Mouse (Mus musculus) spleen, adult 2 months (tissue): Measurements from ENCODE around the gene Parn. TPM values are rescaled to one million over a fixed set of nuclear protein-coding genes. Genes with fewer than 3 reads are reported as not detected.

Source experiments
- DNase-seq, 2 experiments: peaks; one replicate each; pipeline versions ENCODE4 v3.0.0 to v3.0.0-alpha.2; 2012 to 2021; ENCODE audit warnings: low spot score in 2 of 2, low read depth in 1 of 2
- H3K27ac ChIP-seq: fragments of 200-500 bp; 2 replicates; pipeline ENCODE4 v1.5.1; 2012; ENCODE audit warnings: low read length, inconsistent platforms; ENCODE audit not compliant: insufficient read depth
- H3K27me3 ChIP-seq: fragments of 200-500 bp; 2 replicates; pipeline ENCODE4 v1.6.1; 2012; ENCODE audit warnings: mild to moderate bottlenecking, moderate library complexity, low read length, inconsistent platforms; ENCODE audit not compliant: control insufficient read depth, insufficient read depth
- H3K36me3 ChIP-seq: fragments of 200-500 bp; 2 replicates; pipeline ENCODE4 v1.6.1; 2012; ENCODE audit warnings: mild to moderate bottlenecking, low read length, inconsistent platforms; ENCODE audit not compliant: control insufficient read depth, insufficient read depth
- H3K4me1 ChIP-seq: fragments of 200-500 bp; 2 replicates; pipeline ENCODE4 v1.6.1; 2011; ENCODE audit warnings: inconsistent platforms; ENCODE audit not compliant: control insufficient read depth, insufficient read depth, insufficient read length
- H3K4me3 ChIP-seq: fragments of 200-500 bp; 2 replicates; pipeline ENCODE4 v1.5.1; 2011; ENCODE audit warnings: mild to moderate bottlenecking, inconsistent platforms; ENCODE audit not compliant: insufficient read depth, insufficient read length; ENCODE audit errors: extremely low read depth
- CTCF ChIP-seq: fragments of 200-500 bp; IDR thresholded peaks from 2 replicates; pipeline ENCODE4 v1.5.1; 2011; ENCODE audit warnings: mild to moderate bottlenecking, inconsistent platforms; ENCODE audit not compliant: insufficient read depth, insufficient read length, insufficient replicate concordance; ENCODE audit errors: extremely low read depth
- POLR2A ChIP-seq: fragments of 200-500 bp; IDR thresholded peaks from 2 replicates; pipeline ENCODE4 v1.6.1; 2011; ENCODE audit warnings: low read depth, low read length, inconsistent platforms
- WGBS: fragments of 180-500 bp; shearing (Covaris S2); methylation state at CpG from one replicate; pipeline ENCODE4 v1.1.7; 2018; 5-methylcytosine and 5-hydroxymethylcytosine counted together
- polyA plus RNA-seq: library from polyadenylated mRNA; depleted of rRNA; stranded (reverse); fragments of >200 nt; gene quantifications from 2 replicates; pipeline ENCODE4 v1.2.3, GENCODE M21; 2012

Gene Parn
- polyA plus RNA-seq, 1 experiment = 9.9 TPM

DNA sequence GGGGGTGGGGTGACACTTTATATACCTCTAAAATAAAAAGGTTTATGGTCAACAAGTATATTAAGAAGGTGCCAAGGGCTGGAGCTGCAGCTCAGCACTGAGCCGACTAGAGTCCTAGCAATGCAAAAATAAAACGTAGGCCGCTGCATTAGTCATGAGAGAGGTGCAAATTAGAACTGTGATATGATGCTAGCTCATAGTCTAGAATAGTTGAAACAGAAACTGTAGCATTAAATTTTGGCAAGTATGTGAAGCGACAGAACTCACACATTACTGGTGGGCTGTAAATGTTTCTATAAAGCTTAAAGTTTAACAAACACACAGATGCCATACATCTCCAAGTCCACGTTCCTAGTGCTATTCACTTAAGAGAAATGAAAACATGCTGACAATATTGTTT, 102.7 kb downstream of the Parn start:
- 94% methylated on average over 5 of the region's 5 CpGs for WGBS
- DNase-seq = no peak
- no peak overlapping the region for H3K4me3 ChIP-seq
- H3K27ac ChIP-seq = no peak overlapping the region
- no peak for TF ChIP-seq POLR2A
- no peak for TF ChIP-seq CTCF
- no peaks in the 10 kb centered on the region for H3K27me3 ChIP-seq
- peaks cover 2% of the 10 kb centered on the region; the same call in 1 of the 2 replicates for H3K36me3 ChIP-seq
- no peaks in the 10 kb centered on the region for H3K4me1 ChIP-seq

DNA sequence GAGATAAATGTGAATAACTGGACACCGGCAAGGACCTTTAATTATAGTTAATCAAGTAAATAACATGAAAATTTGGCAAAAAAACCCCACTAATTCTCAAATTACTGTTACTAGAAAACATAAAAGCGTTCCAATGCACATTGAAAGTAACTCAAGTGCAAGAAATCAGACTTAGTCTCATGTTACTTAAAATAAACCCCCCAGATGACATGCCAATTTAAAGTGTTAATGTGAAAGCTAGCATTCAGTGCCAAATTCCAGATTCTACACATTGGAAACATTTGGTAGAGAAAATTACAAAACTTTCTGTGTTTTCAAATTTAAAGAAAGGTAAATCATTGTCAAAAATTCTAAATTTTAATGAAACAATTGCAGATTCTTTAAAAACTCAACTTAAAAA, 110.2 kb downstream of the Parn start:
- H3K27ac ChIP-seq = no peak overlapping the region
- TF ChIP-seq CTCF (no peak), POLR2A (no peak)
- no peaks in the 10 kb centered on the region for H3K4me1 ChIP-seq
- H3K36me3 ChIP-seq = peaks cover 3% of the 10 kb centered on the region; the same call in 1 of the 2 replicates
- H3K27me3 ChIP-seq = no peaks in the 10 kb centered on the region
- H3K4me3 ChIP-seq = no peak overlapping the region
- WGBS = 91% methylated on average over 2 of the region's 2 CpGs
- no peak for DNase-seq

DNA sequence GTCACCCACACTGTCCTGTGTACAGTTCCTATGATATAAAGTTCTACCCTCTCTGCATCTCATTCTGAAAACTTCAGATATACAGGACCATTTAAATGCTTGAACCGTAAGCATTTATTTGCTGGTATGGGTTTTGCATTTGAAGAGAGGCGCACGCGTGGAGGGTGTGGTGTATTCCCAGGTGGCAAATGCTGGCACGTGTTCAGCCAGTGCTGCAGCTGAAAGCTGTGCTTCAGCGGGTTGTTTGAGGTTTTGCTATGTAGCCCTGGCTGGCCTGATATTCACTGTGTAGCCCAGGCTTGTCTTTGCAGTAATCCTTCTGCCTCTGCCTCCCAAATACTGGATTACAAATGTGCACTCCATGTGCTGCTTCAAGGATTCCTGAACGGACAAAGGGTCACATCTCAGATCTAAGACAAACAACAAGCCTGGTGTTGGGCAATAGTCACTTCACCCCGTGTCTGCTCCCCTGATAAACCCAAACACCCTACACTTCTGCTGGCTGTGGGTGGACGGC, 111.0 kb downstream of the Parn start:
- DNase-seq = no peak
- no peaks in the 10 kb centered on the region for H3K4me1 ChIP-seq
- 87% methylated on average over 9 of the region's 9 CpGs for WGBS
- TF ChIP-seq POLR2A = no peak
- TF ChIP-seq CTCF = no peak
- peaks cover 3% of the 10 kb centered on the region; the same call in 1 of the 2 replicates for H3K36me3 ChIP-seq
- no peak overlapping the region for H3K4me3 ChIP-seq
- no peaks in the 10 kb centered on the region for H3K27me3 ChIP-seq
- H3K27ac ChIP-seq = no peak overlapping the region

DNA sequence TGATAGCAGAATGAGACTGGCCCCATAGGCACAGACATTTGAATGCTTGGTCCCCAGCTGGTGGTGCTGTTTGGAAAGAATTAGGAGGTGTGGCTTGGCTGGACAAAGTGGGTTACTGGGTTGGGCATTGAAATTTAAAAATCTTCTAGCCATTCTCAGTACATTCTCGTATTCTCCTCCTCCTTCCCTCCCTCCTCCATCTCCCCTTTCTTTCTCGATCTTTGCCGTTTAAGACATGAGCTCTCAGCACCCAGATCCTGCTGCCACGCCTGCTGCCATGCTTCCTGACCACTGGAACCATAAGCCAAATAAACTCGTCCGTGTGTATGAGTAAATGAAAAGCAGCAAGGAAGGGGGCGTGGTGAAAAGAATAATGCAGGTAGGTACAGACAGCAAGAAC, 111.5 kb downstream of the Parn start:
- H3K27me3 ChIP-seq = no peaks in the 10 kb centered on the region
- TF ChIP-seq CTCF = no peak
- no peak for TF ChIP-seq POLR2A
- WGBS = 93% methylated on average over 7 of the region's 7 CpGs
- H3K4me1 ChIP-seq = no peaks in the 10 kb centered on the region
- no peak for DNase-seq
- H3K4me3 ChIP-seq = no peak overlapping the region
- H3K36me3 ChIP-seq = peaks cover 3% of the 10 kb centered on the region; the same call in 1 of the 2 replicates
- no peak overlapping the region for H3K27ac ChIP-seq

DNA sequence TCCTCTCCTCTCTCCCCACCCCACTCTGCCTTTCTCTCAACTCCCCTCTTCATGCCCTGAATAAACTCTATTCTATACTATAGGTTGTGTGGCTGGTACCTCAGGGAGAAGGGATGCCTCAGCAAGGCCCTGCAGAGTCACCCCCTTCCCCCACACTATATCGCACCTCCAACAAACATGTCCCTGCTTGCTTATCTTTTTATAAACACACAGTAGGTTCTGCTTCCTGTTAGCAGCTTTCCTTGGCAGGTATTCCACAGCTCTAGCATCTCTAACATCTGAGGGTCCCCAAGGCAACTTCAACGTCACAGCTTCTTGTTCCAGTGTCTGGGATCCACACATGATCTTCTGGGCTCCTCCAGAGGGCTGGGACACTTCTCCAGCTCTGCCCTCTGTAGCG, 117.3 kb downstream of the Parn start:
- DNase-seq = no peak
- no peak for TF ChIP-seq POLR2A
- no peak for TF ChIP-seq CTCF
- H3K36me3 ChIP-seq = peaks cover 6% of the 10 kb centered on the region; the same call in 1 of the 2 replicates
- H3K27ac ChIP-seq = no peak overlapping the region
- no peak overlapping the region for H3K4me3 ChIP-seq
- no peaks in the 10 kb centered on the region for H3K4me1 ChIP-seq
- WGBS = 93% methylated on average over 3 of the region's 3 CpGs
- no peaks in the 10 kb centered on the region for H3K27me3 ChIP-seq

DNA sequence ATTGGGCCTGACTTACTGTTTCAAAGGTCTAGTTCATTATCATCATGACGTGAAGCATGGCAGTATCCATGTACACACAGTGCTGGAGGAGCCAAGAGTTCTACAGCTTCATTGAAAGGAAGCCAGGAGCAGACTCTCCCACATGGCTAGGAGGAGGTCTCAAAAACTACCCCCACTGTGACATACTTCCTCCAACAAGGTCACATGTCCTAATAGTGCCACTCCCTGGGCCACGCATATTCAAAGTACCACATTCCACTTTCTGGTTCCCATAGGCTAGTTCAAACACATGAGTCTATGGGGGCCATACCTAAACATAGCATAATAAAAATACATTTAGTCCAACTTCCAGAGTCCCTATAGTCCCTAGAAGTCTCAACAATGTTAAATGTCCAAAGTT, 118.0 kb downstream of the Parn start:
- no peak overlapping the region for H3K4me3 ChIP-seq
- WGBS = 89% methylated on average over 2 of the region's 2 CpGs
- peaks cover 7% of the 10 kb centered on the region; the same call in 1 of the 2 replicates for H3K36me3 ChIP-seq
- no peak overlapping the region for H3K27ac ChIP-seq
- DNase-seq = no peak
- TF ChIP-seq CTCF = no peak
- no peak for TF ChIP-seq POLR2A
- no peaks in the 10 kb centered on the region for H3K4me1 ChIP-seq
- H3K27me3 ChIP-seq = no peaks in the 10 kb centered on the region

DNA sequence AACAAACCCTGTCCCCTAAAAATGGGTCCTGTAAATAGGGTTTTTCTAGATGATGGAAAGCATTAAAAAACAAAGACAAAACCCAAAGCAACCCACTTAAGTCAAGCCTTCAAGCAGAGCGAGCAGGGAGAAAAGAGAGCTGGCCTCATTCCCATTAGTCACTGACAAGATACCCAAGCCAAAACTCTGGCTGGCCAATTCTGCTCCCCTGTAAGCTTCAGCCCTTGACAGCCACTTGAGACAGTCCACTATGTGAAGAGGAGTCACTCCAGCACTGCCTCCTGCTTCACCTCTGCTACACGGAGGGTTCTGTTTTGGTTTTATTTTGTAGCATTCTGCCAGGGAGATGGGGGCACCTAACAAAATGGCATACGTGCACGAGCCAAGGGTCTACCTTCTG, 126.2 kb downstream of the Parn start:
- TF ChIP-seq CTCF (no peak), POLR2A (no peak)
- no peak for DNase-seq
- no peaks in the 10 kb centered on the region for H3K27me3 ChIP-seq
- no peak overlapping the region for H3K4me3 ChIP-seq
- H3K4me1 ChIP-seq = no peaks in the 10 kb centered on the region
- H3K27ac ChIP-seq = no peak overlapping the region
- 84% methylated on average over 4 of the region's 4 CpGs for WGBS
- peaks cover 6% of the 10 kb centered on the region; the same call in 1 of the 2 replicates for H3K36me3 ChIP-seq
